Mouse (Mus musculus): ENCODE data around the gene Ttc34. TPM values are rescaled to one million over a fixed set of nuclear protein-coding genes. Genes with fewer than 3 reads are reported as not detected.

The Ttc34 gene
- polyA plus RNA-seq (2017; shearing (Covaris generic)), result not detected

DNA sequence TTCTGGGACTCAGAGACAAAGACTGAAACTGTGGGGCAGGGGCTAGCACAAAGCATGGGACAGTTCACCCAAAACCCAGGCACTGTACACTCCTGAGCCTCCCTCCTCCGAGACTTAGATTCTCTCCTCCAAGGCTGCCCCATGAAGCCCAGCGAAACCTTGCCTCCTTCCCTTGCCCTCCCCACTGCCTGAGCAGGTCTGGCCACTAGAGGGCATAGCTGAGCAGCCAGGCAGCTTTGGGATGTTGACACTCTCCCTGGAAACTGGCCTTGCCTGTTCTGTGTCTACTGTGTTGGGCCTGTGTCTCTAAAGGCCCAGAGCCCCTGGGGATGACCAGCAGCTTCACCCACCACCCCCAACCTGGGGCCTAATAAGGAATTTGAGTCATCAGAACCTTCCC lies at the start of gene Ttc34:
TSS of gene Ttc34 (plus strand) at position 290 of the 400 bp plus-strand sequence.

DNA sequence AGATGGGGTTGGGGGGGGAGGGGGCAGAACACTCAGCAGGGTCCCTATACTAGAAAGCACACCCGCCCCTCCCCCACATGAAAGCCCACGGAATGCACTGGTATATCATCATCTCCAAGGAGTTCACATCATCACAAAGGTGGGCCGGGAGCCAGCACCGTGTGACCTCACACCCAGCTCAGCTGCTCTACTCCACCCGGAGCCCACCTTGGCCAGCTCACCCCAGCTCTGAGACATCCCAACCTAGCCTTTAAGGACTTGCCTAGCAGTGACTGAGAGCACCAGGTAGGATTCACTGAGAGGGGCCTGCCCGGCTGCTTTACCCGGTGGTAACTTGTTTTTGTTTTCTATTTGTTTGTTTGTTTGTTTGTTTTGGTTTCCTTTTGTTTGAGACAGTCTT lies 32.2 kb downstream of the Ttc34 start, which contains the start of gene Mmel1:
TSS of gene Mmel1 (plus strand) at position 146 of the 400 bp plus-strand sequence.

DNA sequence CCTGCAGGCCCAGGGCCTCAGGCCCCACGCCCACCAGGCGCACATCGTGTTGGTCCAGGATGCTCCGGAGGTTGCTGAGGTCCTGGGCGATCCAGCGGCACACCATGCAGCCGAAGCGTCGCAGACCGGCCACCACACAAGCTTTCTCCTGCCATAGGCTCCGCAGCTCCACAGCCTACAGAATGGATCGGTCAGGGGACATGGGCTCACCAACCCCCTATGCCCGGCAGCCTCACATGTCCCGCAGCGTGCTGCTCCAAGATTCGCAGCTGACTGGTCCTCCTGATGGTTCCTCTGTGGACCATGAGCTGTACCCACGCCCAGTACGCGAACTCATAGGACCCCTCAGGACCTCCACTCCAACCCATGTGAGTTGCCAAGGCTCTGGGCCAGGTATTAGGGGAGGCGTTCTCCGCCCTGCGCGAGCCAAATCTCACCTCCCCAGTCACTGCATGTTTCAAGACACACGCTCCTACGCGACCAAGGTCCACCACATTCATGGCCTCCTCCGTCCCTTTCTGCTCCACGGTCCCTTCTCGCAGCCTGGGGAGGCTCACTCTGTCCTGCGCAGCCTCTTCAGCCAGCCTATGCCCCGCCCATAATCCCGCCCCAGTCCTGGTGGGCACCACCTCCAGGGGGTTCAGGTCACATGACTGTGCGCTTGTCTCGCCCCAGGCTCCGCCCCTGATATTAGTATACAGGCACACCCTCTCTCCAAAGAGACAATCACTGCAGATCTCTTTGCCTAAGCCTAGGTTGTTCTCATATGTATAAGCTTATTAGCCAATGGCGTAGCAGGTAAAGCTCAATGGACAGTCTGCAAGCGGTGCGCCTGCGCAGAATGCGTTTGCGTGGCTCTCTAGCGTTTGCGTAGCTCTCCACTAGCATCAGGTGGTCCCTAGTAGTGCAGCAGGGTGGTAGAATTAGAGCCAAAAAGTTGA lies 61.5 kb downstream of the Ttc34 start, which contains the start of gene Fam213b:
TSS of gene Fam213b (minus strand) at position 630 of the 941 bp plus-strand sequence.

Other genes with a start within 250 kb of the Ttc34 start
- gene Prdm16, start 200.6 kb upstream of the Ttc34 start, polyA plus RNA-seq (2017; shearing (Covaris generic)), result 2.4 TPM
- gene Actrt2, start 169.6 kb upstream of the Ttc34 start, polyA plus RNA-seq (2017; shearing (Covaris generic)), result not detected
- not detected for gene Mmel1, start 32.1 kb downstream of the Ttc34 start, polyA plus RNA-seq (2017; shearing (Covaris generic))
- gene Fam213b, start 61.7 kb downstream of the Ttc34 start, polyA plus RNA-seq (2017; shearing (Covaris generic)), result 7.6 TPM
- gene Tnfrsf14, start 91.1 kb downstream of the Ttc34 start, polyA plus RNA-seq (2017; shearing (Covaris generic)), result 8.3 TPM
- gene Hes5, start 123.5 kb downstream of the Ttc34 start, polyA plus RNA-seq (2017; shearing (Covaris generic)), result 0.40 TPM
- gene Pank4, start 126.7 kb downstream of the Ttc34 start, polyA plus RNA-seq (2017; shearing (Covaris generic)), result 52.9 TPM
- gene Plch2, start 219.3 kb downstream of the Ttc34 start, polyA plus RNA-seq (2017; shearing (Covaris generic)), result not detected
- 6.1 TPM for gene Pex10, start 229.6 kb downstream of the Ttc34 start, polyA plus RNA-seq (2017; shearing (Covaris generic))
- gene Rer1, start 248.9 kb downstream of the Ttc34 start, polyA plus RNA-seq (2017; shearing (Covaris generic)), result 125 TPM
- 3.0 TPM for gene Morn1, start 249.1 kb downstream of the Ttc34 start, polyA plus RNA-seq (2017; shearing (Covaris generic))